Comparison of ENCODE assay signal across 8 mouse cellular contexts in the genomic region with DNA sequence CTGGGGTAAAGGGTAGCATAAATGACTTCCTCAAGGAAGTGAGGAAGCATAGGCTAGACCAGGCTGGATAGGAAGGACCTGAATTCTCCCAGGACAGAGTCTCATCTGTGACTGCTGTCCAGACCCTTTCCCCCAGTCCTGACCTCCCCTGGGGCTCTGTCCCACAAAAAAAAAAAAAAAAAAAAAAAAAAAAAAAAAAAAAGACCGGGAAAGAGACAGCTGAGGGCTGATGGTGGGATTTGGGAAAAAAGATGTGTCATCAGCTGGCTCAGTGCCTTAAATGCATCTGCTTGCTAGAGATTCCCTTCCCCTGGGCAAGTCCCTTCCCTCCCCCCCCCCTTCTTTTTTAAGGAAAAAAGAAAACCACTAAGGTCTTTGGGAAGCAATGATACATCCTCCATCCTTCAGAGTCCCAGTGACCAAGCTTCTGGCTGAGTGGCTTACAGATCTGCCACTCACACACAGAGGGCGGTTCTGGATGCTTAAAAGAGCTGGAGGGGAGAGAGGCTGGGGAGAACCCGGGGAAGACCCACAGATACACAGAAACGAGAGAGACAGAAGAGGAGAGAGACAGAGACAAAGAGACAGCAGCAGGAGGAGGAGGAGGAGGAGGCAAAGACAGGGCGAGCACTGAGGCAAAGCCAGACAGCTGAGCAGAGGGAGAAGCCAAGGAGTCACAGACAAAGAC. TPM values are rescaled to one million over a fixed set of nuclear protein-coding genes. Genes with fewer than 3 reads are reported as not detected.
A peak's percentile ranks its signal among the peaks of the same experiment; 100 is the strongest.
DNase-seq lines count a peak whose midpoint lies in the region; ATAC-seq and TF ChIP-seq lines count a peak whose summit lies in the region.
"Had no signal": no experiment of that assay in that cellular context is flagged by ENCODE, and none has a peak within 500 bp of the region (broad histone marks: within the 10 kb centered on the region; RNA-seq: fewer than 3 reads in every experiment).

A gene (plus strand): TSS at position 509 of the 688 bp plus-strand sequence.

- no peaks in the 10 kb centered on the region for H3K9me3 ChIP-seq in neural tube, embryonic 12.5 days

- no peaks in the 10 kb centered on the region for H3K27me3 ChIP-seq in neural tube, embryonic 12.5 days (replicated peaks)

- peak; percentile 98 for TF ChIP-seq POLR2A in embryonic fibroblast, embryonic 13.5 days (IDR thresholded peaks at IDR 0.05; ENCODE audit: low read depth, low read length)

- H3K9ac ChIP-seq in neural tube, embryonic 12.5 days: peak within 1 kb of the TSS; percentile 9; the same call in 1 of the 2 replicates

- intact Hi-C loops in left cerebral cortex, postnatal 25 days (cut with DNase I): loop anchor here (10.0 kb wide), 1 partner anchor 355 kb away; no protein-coding TSS in a partner anchor

- H3K4me2 ChIP-seq in neural tube, embryonic 12.5 days (replicated peaks): peak within 1 kb of the TSS; percentile 58

- H3K4me1 ChIP-seq in embryonic fibroblast, embryonic 13.5 days (ENCODE audit: control insufficient read depth, insufficient read depth, low read length): peaks cover 3% of the 10 kb centered on the region
- peaks cover 54% of the 10 kb centered on the region for H3K4me1 ChIP-seq in neural tube, embryonic 12.5 days

- DNase-seq in right cerebral cortex, adult 18-20 months: peak; percentile 53
- DNase-seq in right cerebral cortex, postnatal 25 days: no peak
- peak; percentile 75 for DNase-seq in heart, postnatal 4 days
- peak; percentile 50 to 64 for DNase-seq in left cerebral cortex, postnatal 25 days (ENCODE audit: low spot score in 2 of 2)
- DNase-seq in natural killer cell, adult 2 months (ENCODE audit: low spot score in 2 of 2): no peak

- 22% methylated on average over 5 of the region's 5 CpGs for WGBS in neural tube, embryonic 12.5 days

- no peak for TF ChIP-seq CTCF in embryonic fibroblast, embryonic 13.5 days (IDR thresholded peaks at IDR 0.05; ENCODE audit: borderline replicate concordance, insufficient read depth, low read length)

- peak within 1 kb of the TSS; percentile 88 for H3K27ac ChIP-seq in embryonic fibroblast, embryonic 13.5 days (ENCODE audit: insufficient read depth, low read length)
- H3K27ac ChIP-seq in neural tube, embryonic 12.5 days: no peak within 1 kb of the TSS

- no peak for ATAC-seq in neural tube, embryonic 12.5 days (ENCODE audit: low FRiP score, low read depth)

- H3K36me3 ChIP-seq in neural tube, embryonic 12.5 days: peaks cover 7% of the 10 kb centered on the region

- H3K4me3 ChIP-seq in embryonic fibroblast, embryonic 13.5 days (ENCODE audit: insufficient read depth, low read length): peak within 1 kb of the TSS; percentile 24
- H3K4me3 ChIP-seq in neural tube, embryonic 12.5 days: peak within 1 kb of the TSS; percentile 22

RNA-seq across cellular contexts. Expression of the gene that starts here (rescaled TPM):
- 24.3 and 25.8 TPM in 2 replicates for polyA plus RNA-seq in embryonic fibroblast, embryonic 13.5 days (2011; ENCODE audit: insufficient read length, low read depth, missing spikeins)
- 1 to 10 TPM; 8.2 to 8.7 TPM for total RNA-seq in heart, postnatal 4 days (2021)
- 10 to 100 TPM; 10.9 to 12.8 TPM for total RNA-seq in left cerebral cortex, postnatal 25 days (2021)
- polyA plus RNA-seq in neural tube, embryonic 12.5 days (2016; fragmentation: Nextera tagmentation; extraction: Ambion mirVana): 6.2 and 6.3 TPM in 2 replicates
- total RNA-seq: common myeloid progenitor, adult 5-6 weeks had no signal

Comparison
In these comparisons a context has a peak if more than half of its experiments do, and no peak if none do; other contexts are left out.
1. DNase-seq: peak in right cerebral cortex, adult 18-20 months (single experiment), heart, postnatal 4 days (single experiment) and left cerebral cortex, postnatal 25 days (2 of 2); none in right cerebral cortex, postnatal 25 days (single experiment) and natural killer cell, adult 2 months (0 of 2).